Mouse (Mus musculus) left cerebral cortex, postnatal 4 days (tissue): Measurements from ENCODE around the gene Mblac1. TPM values are rescaled to one million over a fixed set of nuclear protein-coding genes. Genes with fewer than 3 reads are reported as not detected.
A peak's percentile ranks its signal among the peaks of the same experiment; 100 is the strongest.
"Not testable (repeated sequence)": the region's sequence is repeated elsewhere in the genome, so short reads cannot be mapped to it uniquely, and the experiment has no call there.

ENCODE experiments used
- DNase-seq: peaks from one replicate; pipeline ENCODE4 v3.0.0-alpha.2; 2022
- intact Hi-C: fragments of 180-260 bp; cut with DNase I; formaldehyde crosslinking; loops from one replicate; pipeline ENCODE4 v1.15.1; 2025
- microRNA-seq: library from miRNA; unstranded; fragments of <30 nt; microRNA quantifications from one replicate; pipeline ENCODE4 v1.2.0, GENCODE M21; 2022
- total RNA-seq, 2 experiments: library from RNA; stranded (reverse); gene quantifications; 2 replicates each; pipeline ENCODE4 v1.2.3; 2021

Mblac1 gene
- total RNA-seq, 2 experiments from 2014 or later: 7.9 to 10.4 TPM

DNA sequence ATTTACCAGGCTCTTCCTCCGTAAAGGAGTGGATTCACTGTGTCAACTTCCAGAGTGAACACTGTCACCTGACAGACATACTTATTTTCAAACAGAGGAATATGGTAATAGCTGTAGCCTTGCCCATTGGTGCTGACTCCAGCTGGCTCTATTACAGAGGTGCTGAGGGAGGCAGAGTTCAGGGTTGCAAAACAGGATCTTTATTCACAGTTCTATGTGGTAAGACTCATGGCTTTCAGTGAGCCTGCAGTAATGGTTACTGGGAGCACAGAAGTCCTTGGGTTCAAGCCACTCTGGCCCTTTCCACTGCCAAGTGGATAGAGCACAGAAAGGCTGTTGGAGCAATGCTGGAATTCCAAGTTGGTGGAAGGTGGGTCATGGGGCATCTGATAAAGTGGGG is 13.1 kb downstream of the Mblac1 start:
- no peak for DNase-seq
- intact Hi-C loops: loop anchor here (5.0 kb wide), 1 partner anchor 45 kb away; no protein-coding TSS in a partner anchor

DNA sequence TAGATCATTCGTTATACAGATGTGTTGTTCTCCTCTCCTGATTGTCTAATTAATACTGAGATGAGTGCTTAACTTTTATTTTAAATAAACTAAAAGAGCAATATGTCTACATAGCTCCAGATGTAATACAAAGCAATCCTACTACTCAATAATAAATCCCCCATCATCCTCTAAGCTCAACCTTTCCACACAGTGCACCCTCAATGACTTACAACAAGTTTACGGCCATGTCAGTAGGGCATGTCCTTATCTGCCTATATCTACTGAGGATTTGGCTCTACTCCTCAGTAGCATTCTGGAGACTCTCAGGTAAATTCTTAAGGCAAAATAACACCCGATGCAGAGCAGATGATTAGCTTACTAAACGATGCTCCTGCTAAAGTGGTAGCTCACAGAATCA is 13.8 kb downstream of the Mblac1 start:
- no peak for DNase-seq
- intact Hi-C loops: loop anchor here (5.0 kb wide), 1 partner anchor 44 kb away; no protein-coding TSS in a partner anchor

GRCm38 (mm10) chr5:138216632-138217031 is 22.5 kb downstream of the Mblac1 start:
- intact Hi-C loops, DNase-seq: not testable (repeated sequence)

DNA sequence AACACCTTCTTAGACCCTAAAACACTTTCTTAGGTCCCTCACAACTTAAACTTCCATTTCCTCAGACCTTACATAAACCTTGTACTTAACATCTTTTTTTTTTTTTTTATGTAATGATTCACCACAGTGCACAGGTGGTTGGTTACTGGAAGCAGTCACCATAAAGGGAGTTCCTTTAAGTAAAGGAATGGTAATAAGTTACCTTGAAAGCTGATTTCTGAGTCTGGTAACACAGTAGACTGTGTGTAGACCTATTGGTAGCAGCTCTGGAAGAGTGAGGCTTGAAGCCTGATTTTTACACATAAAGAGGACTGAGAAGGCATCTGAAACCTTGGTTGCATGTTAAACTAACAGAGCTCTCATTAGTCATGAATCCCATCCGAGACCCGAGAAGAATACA is 25.8 kb downstream of the Mblac1 start:
- no peak for DNase-seq
- intact Hi-C loops: no loop called here

- intact Hi-C loops: no loop called here
- DNase-seq: peak; percentile 80
These were observed 28.0 kb downstream of the Mblac1 start for GRCm38 (mm10) chr5:138222111-138222510.

DNA sequence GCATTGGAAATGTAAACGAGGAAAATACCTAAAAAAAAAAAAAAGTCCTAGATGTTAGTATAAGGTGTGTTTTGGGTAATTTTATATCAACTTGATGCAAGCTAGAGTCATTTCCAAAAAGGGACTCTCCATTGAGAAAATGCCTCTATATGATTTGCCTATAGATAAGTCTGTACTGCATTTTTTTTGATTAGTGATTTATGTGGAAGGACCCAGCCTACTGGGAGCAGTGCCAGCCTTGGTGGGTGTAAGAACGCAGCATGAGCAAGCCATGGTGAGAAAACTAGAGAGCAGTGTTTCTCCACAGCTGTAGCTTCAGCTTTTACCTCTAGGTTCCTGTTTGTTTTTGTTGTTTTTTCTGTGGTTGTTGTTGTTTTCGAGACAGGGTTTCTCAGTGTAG is 29.2 kb downstream of the Mblac1 start:
- intact Hi-C loops: no loop called here

GRCm38 (mm10) chr5:138225700-138226099 is 31.6 kb downstream of the Mblac1 start, which contains the start of gene Nxpe5:
Gene Nxpe5, plus strand, starts transcription at chr5:138225898.
- no peak for DNase-seq
- intact Hi-C loops: no loop called here

More for the DNA sequence above, 29.2 kb downstream of the Mblac1 start:
- DNase-seq: no peak

DNA sequence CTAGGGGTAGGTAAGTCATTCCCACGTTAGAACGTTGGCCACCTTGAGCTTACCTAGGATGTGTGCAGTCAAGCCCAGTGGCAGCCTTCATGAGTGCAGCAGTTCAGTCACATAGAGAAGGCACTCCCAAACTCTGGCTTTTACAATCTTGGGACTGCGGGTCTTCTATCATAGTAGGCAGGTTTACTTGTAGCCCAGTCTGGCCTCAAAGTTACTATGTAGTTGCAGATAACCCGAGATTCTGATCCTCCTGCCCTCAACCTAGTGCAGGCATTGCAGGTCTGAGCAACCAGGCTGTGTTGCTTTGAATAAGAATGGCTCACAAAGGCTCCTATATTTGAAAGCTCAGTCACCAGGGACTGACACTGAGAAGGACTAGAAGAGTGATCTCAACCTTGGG is 32.4 kb downstream of the Mblac1 start:
- intact Hi-C loops: no loop called here
- DNase-seq: no peak

GRCm38 (mm10) chr5:138227367-138227766 is 33.3 kb downstream of the Mblac1 start:
- DNase-seq: no peak
- intact Hi-C loops: no loop called here

- intact Hi-C loops: no loop called here
- peak; percentile 25 for DNase-seq
These were observed 33.9 kb downstream of the Mblac1 start for GRCm38 (mm10) chr5:138228026-138228425.

GRCm38 (mm10) chr5:138229511-138229910 is 35.4 kb downstream of the Mblac1 start:
- intact Hi-C loops: no loop called here

DNA sequence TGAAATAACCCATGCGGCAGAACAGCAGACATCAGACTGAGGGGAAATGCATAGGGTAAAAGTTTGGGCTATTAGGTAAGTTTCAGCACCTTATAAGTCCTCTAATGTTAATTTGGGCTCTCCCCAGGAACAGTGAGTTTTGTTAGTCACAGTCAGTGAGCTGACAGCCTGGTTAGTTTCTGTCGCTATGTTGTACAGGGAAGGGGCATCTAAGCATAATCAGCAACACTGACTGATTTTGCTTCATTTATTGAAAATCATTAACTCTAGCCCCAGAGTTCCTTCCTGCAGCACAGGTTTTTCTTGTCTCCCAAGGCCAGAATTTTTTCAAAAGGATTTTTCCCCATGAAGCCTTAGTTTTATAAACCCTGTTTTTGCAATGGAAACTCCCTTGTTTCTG is 39.7 kb downstream of the Mblac1 start:
- DNase-seq: no peak
- intact Hi-C loops: no loop called here

More at GRCm38 (mm10) chr5:138229511-138229910, 35.4 kb downstream of the Mblac1 start:
- DNase-seq: no peak

DNA sequence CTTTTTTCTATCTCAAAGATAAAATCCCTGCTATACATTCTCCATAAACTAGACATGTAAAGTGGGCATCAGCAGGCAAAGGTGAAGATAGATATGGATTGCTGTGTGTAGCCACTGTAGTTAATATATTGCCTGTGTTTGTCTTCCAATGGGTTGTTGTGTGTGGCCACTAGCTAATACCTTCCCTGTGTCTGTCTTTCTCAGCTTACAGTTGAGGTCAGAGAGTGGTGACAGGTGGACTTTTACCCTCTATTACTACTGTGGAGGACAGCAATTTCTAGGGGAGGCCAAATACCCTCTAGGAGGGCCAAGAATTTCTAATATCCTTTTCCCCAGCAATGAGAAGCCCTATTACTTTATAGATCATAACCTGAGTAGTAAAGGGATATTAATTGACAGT is 40.1 kb downstream of the Mblac1 start:
- intact Hi-C loops: no loop called here
- DNase-seq: no peak

- DNase-seq: no peak
- intact Hi-C loops: no loop called here
These were observed 47.4 kb downstream of the Mblac1 start for GRCm38 (mm10) chr5:138241511-138241910.

Small RNA genes within 50 kb of the gene (microRNA-seq; reads per million reads assigned to microRNA genes)
- 3,257 reads per million, percentile 86 among the genes with 10 or more reads in this experiment for gene Mir106b
- gene Mir25: 287 reads per million, percentile 61 among the genes with 10 or more reads in this experiment
- gene Mir93: 6,844 reads per million, percentile 93 among the genes with 10 or more reads in this experiment

Other genes with a start within 250 kb of the Mblac1 start
- gene Gjc3, start 231.2 kb upstream of the Mblac1 start, total RNA-seq: under 1 TPM; 0.58 to 0.76 TPM
- not detected for gene Azgp1, start 212.8 kb upstream of the Mblac1 start, total RNA-seq
- gene Smok3a, start 173.1 kb upstream of the Mblac1 start, total RNA-seq: not detected
- not detected for gene Smok3b, start 172.9 kb upstream of the Mblac1 start, total RNA-seq
- gene Smok3c, start 141.1 kb upstream of the Mblac1 start, total RNA-seq: not detected
- 10 to 100 TPM; 44.6 to 45.1 TPM for gene Zkscan1, start 109.2 kb upstream of the Mblac1 start, total RNA-seq
- gene Zscan21, start 77.4 kb upstream of the Mblac1 start, total RNA-seq: 10 to 100 TPM; 34.9 to 35.7 TPM
- 10 to 100 TPM; 13.1 to 13.2 TPM for gene Zfp113, start 38.6 kb upstream of the Mblac1 start, total RNA-seq
- 100 to 1,000 TPM; 126 to 131 TPM for gene Cops6, start 33.2 kb upstream of the Mblac1 start, total RNA-seq
- gene Ap4m1, start 22.3 kb upstream of the Mblac1 start, total RNA-seq: 10 to 100 TPM; 33.2 to 37.3 TPM
- 10 to 100 TPM; 34.9 to 37.6 TPM for gene Mcm7, start 21.9 kb upstream of the Mblac1 start, total RNA-seq
- gene Taf6, start 6.9 kb upstream of the Mblac1 start, total RNA-seq: 10 to 100 TPM; 28.6 to 30.7 TPM
- gene Cnpy4, start 6.8 kb upstream of the Mblac1 start, total RNA-seq: 10 to 100 TPM; 17.1 to 18.4 TPM
- gene Nxpe5, start 31.6 kb downstream of the Mblac1 start, total RNA-seq: under 1 TPM in 1 of 2 experiments, not detected in 1; 0.20 TPM
- 10 to 100 TPM; 53.1 to 60.1 TPM for gene Lamtor4, start 61.2 kb downstream of the Mblac1 start, total RNA-seq
- 10 to 100 TPM; 90.0 to 98.2 TPM for gene BC037034, start 69.7 kb downstream of the Mblac1 start, total RNA-seq
- 1 to 10 TPM in 1 of 2 experiments, under 1 TPM in 1; 0.86 to 1.6 TPM for gene Gal3st4, start 78.5 kb downstream of the Mblac1 start, total RNA-seq
- gene Gm43720, start 85.6 kb downstream of the Mblac1 start, total RNA-seq: under 1 TPM in 1 of 2 experiments, not detected in 1; 0.20 TPM
- 100 to 1,000 TPM in 1 of 2 experiments, 10 to 100 TPM in 1; 86.4 to 104 TPM for gene Gpc2, start 85.7 kb downstream of the Mblac1 start, total RNA-seq
- gene Stag3, start 85.9 kb downstream of the Mblac1 start, total RNA-seq: 1 to 10 TPM; 5.8 to 7.7 TPM
- gene Pvrig, start 147.6 kb downstream of the Mblac1 start, total RNA-seq: not detected
- gene Zfp157, start 247.2 kb downstream of the Mblac1 start, total RNA-seq: 10 to 100 TPM; 37.6 to 39.8 TPM